Mouse (Mus musculus): ENCODE results near the gene Ccl25. TPM values are rescaled to one million over a fixed set of nuclear protein-coding genes. Genes with fewer than 3 reads are reported as not detected.

Ccl25 gene
- polyA plus RNA-seq (2012; ENCODE audit: low replicate concordance): 1.3 and 1.8 TPM in 2 replicates

DNA sequence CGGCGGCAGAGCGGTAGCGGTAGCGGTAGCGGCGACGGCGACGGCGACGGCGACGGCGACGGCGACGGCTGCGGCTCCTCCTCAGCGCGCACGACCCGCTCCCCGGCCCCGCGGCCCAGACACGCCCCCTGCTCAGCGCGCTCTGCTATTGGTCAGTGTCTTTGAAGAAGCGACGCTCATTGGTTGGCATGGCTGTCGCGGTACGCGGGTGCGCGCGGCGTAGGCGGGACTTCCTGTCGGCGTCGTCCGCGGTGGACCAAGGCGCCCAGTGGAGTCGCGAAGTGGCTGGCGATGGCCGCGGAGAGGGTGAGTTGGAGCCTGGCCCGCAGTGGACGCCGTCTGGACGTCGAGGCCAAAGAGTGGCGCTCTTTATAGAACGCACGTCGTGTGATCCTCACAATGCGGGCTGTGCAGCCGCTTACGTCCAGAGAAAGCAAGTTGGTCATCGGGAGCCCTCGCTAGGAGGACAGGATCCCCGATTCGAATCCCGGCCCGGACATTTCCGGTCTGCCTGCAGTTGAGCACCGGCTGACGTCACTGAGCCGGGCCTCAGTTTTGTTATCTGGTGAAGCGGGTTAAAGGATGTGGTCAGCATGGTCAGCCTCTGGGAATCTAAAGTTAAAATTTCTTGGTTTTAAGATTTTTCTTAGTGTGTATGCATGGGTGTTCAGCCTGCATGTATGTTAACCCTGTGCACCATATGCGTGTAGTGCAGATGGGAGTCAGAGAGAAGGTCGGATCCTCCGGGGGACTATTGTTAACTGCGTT, at the start of gene Ccl25, which contains the start of gene Elavl1:
Gene Ccl25 (plus strand): TSS at position 228 of the 768 bp plus-strand sequence.
Gene Elavl1 (minus strand): TSS at position 431 of the 768 bp plus-strand sequence.

DNA sequence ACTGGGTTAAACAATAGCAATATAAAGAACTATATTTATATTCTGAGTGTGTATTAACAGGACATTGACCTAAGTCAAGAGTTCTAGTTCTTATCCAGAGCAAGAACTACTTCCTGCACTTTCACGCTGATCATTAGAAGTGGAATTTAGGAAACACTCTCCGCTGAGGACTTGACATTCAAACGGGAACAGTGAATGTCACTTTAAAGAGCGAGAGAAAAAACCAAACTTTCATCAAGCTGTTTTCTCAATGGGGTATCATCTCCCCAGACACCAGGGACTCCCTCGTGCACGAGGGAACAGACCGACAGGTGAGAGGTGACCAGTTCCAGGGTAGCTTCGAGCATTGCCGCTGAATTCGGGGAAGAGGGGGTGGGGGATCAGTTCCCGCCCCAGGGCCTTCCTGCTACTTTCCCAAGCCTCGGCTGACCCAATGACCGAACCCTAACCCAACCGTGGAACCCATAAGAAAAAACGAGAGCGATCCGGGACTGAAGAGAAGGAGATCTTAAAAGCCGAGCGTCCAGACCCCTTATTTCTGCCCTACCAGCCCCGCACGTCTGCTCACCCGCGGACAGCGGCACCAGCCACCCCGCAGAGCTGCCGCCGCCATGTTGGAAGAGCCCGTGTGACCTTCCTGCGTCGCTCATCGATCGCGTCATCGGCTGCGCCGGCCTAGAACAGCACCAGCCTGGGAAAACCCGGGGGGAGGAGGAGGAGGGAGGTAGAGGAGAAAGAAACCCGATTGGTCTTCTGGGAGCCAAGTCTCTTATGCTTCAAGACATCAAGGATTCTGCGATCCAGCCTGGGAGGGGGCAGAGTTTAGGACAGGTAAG, 49.5 kb upstream of the Ccl25 start, which contains the start of gene Timm44:
Gene Timm44 (minus strand): TSS at position 639 of the 836 bp plus-strand sequence.

Other genes with a start within 250 kb of the Ccl25 start
- gene Cd209f, start 219.4 kb upstream of the Ccl25 start, polyA plus RNA-seq (2012; ENCODE audit: low replicate concordance): not detected in 2 replicates
- not detected in 2 replicates for gene Cd209g, start 191.1 kb upstream of the Ccl25 start, polyA plus RNA-seq (2012; ENCODE audit: low replicate concordance)
- 12.3 and 16.8 TPM in 2 replicates for gene Evi5l, start 158.6 kb upstream of the Ccl25 start, polyA plus RNA-seq (2012; ENCODE audit: low replicate concordance)
- gene Prr36, start 107.8 kb upstream of the Ccl25 start, polyA plus RNA-seq (2012; ENCODE audit: low replicate concordance): 0.17 and 0.51 TPM in 2 replicates
- gene Lrrc8e, start 98.4 kb upstream of the Ccl25 start, polyA plus RNA-seq (2012; ENCODE audit: low replicate concordance): not detected in 2 replicates
- gene Map2k7, start 86.5 kb upstream of the Ccl25 start, polyA plus RNA-seq (2012; ENCODE audit: low replicate concordance): 193 and 258 TPM in 2 replicates
- 0.26 and 0.38 TPM in 2 replicates for gene Gm49320, start 86.3 kb upstream of the Ccl25 start, polyA plus RNA-seq (2012; ENCODE audit: low replicate concordance)
- 57.9 and 98.0 TPM in 2 replicates for gene Tgfbr3l, start 77.0 kb upstream of the Ccl25 start, polyA plus RNA-seq (2012; ENCODE audit: low replicate concordance)
- gene Snapc2, start 72.1 kb upstream of the Ccl25 start, polyA plus RNA-seq (2012; ENCODE audit: low replicate concordance): 45.0 and 117 TPM in 2 replicates
- gene Ctxn1, start 65.9 kb upstream of the Ccl25 start, polyA plus RNA-seq (2012; ENCODE audit: low replicate concordance): 1.2 and 1.9 TPM in 2 replicates
- 32.6 and 33.6 TPM in 2 replicates for gene Timm44, start 49.3 kb upstream of the Ccl25 start, polyA plus RNA-seq (2012; ENCODE audit: low replicate concordance)
- gene Elavl1, start 203 bp downstream of the Ccl25 start, polyA plus RNA-seq (2012; ENCODE audit: low replicate concordance): 44.2 and 54.9 TPM in 2 replicates
- gene Cers4, start 167.8 kb downstream of the Ccl25 start, polyA plus RNA-seq (2012; ENCODE audit: low replicate concordance): 2.6 and 7.0 TPM in 2 replicates